Mouse (Mus musculus) CD4-positive naive resting alpha-beta T cell, adult 76 days (primary cell): ENCODE measurements around the gene Bmp8a. TPM values are rescaled to one million over a fixed set of nuclear protein-coding genes. Genes with fewer than 3 reads are reported as not detected.

Source experiments
- total RNA-seq: library from RNA; stranded (reverse); gene quantifications from one replicate; pipeline ENCODE4 v1.2.4, GENCODE M21; 2023

Bmp8a gene
- not detected for total RNA-seq

GRCm38 (mm10) chr4:123342642-123343470 is at the start of gene Bmp8a:
Gene Bmp8a, minus strand, starts transcription at chr4:123343252.

DNA sequence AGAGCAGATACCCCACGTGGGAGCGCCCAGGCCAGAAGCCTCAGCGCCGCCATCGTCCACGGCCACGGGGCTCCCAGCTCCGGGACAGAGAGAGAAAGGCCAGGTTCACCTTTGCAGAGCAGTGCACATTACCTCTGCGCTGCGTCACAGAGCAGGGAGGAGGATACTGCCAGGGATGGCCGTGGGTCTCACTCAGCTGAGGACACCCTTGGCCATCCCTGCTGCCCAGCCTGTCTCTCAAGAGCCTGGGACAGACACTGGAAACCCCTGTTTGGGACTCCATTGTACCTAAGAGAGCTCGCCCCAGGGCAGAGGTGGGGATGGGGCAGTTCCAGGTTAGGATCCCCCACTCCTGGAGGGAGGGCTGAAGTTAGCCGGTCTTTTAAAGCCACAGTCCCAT is 19.5 kb downstream of the Bmp8a start, which contains the start of gene Oxct2a:
Gene Oxct2a, minus strand, starts transcription at position 101 of the 400 bp plus-strand sequence.

Other genes with a start within 250 kb of the Bmp8a start
- gene Bmp8b, start 238.1 kb downstream of the Bmp8a start, total RNA-seq: not detected
- gene Oxct2b, start 227.0 kb downstream of the Bmp8a start, total RNA-seq: not detected
- 55.0 TPM for gene Ppie, start 203.3 kb downstream of the Bmp8a start, total RNA-seq
- gene Hpcal4, start 160.0 kb downstream of the Bmp8a start, total RNA-seq: not detected
- gene Nt5c1a, start 141.7 kb downstream of the Bmp8a start, total RNA-seq: not detected
- not detected for gene Heyl, start 109.7 kb downstream of the Bmp8a start, total RNA-seq
- 73.3 TPM for gene Pabpc4, start 80.9 kb downstream of the Bmp8a start, total RNA-seq
- gene Oxct2a, start 19.6 kb downstream of the Bmp8a start, total RNA-seq: not detected